Mouse (Mus musculus) embryo, embryonic 10.5 days (tissue): ENCODE results near the gene Arpc1a.
A peak's percentile ranks its signal among the peaks of the same experiment; 100 is the strongest.
"Not testable (repeated sequence)": the region's sequence is repeated elsewhere in the genome, so short reads cannot be mapped to it uniquely, and the experiment has no call there.

Source experiments
- DNase-seq: peaks from one replicate; pipeline ENCODE4 v3.0.0-alpha.2; 2015; ENCODE audit warnings: low spot score

Gene Arpc1a

DNA sequence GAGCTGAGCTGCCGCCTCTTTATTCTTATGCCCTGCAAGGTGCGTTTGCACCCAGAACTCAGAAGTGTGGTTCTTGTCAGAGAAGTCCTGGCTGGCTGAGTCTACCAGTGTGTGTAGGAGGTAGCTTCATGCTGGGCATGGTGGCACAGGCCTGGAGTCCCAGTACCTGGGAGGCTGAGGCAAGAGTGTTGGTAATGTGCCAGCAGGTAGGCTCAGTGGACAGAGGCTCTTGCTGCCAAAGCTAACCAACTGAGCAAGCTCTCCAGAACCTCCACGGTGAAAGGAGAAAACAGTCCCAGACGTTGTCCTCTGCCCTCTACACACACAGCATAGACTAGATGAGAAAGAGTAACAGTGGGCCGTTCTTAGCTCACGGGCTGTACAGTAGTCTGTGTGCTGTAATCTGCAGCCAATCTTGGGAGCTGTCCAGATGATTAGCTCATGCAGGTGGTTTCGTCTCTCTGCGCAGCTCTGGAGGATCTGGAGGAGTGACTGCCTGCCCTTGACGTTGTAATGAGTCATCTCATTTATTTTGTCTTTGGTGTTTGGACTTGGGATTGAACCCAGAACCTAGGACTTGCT is 22.2 kb downstream of the Arpc1a start:
- DNase-seq: no peak

DNA sequence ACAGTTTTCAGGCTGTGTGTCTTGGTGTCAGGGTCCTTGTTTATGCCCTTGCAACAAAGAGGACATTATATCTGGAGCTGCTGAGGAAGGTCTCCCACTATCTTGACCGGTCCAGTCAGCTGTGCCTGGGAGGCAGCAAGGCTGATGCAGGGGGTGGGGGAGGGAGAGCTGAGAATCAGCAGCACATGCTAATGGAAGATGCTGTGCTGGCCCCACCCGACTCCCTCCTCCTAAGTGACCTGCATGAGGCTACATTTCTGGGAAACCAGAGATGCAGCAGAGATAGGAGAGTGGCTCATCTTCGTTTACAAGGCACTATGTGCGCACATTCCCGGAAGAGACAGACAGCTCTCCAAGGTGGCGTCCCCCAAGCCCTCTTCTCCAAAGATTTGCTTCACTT is 26.8 kb downstream of the Arpc1a start:
- no peak for DNase-seq

DNA sequence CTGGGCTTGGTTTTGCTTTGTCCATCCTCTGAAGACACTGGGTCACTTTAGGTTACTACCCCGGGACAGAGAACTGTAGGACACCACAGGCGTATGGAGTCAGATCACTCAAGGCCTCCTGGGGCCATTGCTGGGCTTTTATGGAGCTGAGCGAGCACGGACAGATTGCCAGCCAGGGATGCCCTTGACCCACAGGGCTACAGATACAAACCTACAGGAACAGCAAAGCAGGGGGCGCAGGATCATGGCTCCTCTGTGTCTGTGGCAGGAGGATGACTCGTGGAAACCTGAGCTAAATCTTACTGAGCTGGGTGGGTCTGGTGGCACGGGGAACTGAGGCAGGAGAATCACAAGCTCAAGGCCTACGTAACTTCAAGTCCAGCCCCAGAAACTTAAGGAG is 28.9 kb downstream of the Arpc1a start:
- DNase-seq: no peak

DNA sequence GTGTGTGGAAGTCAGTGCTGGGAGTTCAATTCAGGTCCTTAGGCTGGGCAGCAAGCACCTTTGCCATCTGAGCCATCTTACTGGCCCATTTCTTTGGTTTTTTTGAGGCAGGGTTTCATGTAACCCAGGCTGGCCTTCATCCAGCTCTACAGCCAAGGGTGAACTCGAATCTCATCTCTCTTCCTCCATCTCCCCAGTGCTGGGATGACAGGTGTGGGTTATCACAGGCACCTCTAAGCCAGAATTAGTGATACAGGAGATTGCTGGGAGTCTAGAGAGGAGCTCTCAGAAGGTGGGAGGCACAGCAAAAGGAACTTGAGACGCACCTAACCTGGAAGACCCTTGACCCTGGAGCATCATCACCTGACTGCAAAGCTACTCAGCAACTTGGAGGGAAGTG is 29.8 kb downstream of the Arpc1a start:
- no peak for DNase-seq

DNA sequence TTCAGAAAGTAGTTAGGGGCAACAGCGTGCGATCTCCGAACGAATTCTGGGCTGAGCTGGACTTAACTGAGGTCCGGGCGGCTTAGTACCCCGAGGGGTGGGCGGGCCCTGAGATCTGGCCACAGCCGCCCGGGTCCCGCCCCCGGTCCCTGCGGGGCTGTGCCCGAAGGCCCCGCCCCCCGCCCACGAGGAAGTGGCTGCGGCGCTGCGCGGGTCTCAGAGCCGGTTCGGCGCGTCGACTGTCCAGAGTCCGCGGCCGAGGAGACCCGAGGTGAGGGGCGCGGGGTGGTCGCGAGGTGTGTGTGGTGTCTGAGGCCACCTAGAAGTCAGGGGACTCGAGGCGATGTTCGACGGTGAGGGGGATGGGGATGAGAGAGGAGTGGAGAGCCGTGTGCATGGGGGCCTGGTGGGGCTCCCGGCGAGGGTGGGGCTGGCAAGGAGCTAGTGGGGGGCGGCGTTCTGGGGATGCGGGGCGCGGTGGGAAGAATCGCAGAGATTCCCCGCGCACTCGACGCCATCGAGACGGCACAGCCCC is 30.5 kb downstream of the Arpc1a start, which contains the start of gene Arpc1b:
TSS of gene Arpc1b (plus strand) at position 145 of the 535 bp plus-strand sequence.
- DNase-seq: peak; percentile 75

DNA sequence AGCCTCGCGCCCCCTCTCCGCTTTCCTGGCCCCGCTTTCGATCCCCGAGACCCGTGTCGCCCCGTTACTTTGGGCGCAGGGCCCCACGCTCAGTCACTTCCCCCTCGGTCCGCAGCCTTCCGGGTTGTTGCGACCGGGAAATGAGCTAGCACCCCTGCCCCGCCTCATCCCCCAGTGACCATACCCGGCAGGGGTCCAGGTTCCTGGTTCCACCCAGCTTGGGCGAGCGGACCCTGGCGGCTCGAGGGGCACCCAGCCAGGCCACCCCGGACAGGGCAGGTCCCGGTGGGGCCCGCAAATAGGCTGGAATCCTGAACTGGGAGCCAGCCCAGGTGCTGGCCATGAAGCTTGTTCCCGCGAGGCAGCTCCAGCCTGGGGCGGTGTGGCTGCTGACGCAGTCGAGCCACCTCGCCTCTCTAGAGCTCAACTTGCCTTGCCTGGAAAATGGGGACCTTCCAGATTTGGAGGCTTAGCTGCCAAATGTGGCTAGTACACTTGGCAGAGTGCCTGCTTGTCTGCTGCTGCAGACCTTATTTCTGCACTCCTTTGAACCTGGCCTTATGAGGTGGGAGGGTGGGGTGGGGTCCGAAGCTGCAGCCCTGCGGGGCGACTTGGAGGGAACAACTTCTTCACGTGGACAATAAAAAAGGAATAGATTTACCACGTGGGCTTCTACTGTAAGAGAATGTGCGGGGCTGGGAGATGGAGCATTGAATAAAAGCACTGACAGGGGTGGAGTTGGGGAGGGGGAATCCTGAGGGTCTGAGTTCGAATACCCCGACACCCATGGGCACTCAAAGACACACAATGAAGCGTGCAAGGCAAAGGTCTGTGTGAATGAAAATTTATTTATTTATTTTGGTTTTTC is 31.2 kb downstream of the Arpc1a start:
- peak; percentile 34 for DNase-seq

DNA sequence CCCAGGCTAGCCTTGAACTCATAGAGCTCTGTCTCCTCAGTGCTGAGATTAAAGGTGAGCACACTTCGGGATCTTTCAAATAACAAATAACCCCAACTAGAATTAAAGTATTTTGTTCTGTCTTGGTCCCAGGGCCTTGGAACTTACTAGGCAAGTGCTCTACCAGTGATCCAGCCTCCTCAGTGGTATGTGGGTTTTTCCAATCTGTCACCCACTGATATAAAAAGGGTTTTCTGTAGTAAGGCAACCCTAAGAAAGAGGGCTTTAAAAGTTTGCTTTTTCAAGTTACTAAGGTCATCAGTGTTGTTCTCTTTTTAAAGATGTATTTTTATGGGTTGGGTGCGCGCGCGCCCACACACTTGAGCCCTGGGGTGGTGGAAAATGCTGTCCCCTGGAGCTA is 32.1 kb downstream of the Arpc1a start:
- no peak for DNase-seq

DNA sequence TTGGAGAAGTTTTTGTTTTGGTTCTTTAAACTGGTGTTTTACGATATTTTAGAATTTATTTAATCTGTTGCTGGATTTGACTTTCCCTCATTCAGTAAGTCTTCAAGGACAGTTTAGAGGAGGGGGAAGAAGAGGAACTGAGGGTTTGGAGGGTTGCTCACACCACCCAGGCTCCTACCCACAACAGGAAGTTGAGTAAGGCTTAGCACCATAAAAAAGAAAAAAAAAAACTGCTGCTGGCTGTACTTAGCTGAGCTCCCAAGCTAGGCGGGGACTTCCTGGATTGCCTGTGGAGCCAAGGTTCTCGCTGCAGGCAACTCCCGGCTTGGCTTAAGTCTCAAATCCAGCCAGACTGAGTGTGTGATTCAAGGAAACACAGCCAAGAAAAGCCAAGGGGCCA is 32.7 kb downstream of the Arpc1a start:
- DNase-seq: peak; percentile 24

DNA sequence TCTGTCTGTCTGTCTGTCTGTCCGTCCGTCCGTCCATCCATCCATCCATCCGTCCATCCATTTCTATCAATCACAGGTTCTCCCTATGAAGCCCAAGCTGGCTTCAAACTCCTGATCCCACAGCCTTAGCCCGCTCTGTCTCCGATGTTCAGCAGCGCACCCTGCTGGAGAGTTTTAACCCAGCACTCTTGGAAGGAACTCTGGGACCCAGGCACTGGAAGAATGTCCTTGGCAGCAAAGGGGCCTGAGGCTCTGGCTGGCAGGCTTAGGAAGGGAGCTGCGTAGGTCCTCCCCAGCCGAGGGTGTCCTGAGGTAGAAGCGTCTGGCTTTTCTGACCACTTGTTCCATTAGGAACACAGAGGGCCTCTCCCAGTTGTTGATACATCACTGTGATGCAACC is 33.3 kb downstream of the Arpc1a start:
- peak; percentile 76 for DNase-seq

DNA sequence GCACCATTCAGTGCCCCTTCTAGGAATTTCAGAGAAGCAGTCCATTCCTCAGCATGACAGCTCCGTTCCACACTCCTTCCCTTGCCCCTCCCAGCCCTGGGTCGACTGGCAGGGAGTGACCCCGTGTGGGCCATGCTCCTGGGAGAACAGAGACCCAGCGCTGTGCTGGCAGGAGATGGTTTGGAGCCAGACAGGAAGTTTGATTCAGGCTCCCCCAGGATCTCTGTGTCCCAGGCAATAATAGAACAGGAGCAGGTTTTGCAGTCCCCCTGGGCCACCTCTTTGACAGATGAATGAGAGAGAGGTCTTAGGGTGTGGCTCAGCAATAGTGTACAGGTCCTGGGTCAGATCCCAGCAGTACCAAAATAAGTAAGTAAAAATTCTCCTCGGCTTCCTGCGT is 34.4 kb downstream of the Arpc1a start:
- no peak for DNase-seq

DNA sequence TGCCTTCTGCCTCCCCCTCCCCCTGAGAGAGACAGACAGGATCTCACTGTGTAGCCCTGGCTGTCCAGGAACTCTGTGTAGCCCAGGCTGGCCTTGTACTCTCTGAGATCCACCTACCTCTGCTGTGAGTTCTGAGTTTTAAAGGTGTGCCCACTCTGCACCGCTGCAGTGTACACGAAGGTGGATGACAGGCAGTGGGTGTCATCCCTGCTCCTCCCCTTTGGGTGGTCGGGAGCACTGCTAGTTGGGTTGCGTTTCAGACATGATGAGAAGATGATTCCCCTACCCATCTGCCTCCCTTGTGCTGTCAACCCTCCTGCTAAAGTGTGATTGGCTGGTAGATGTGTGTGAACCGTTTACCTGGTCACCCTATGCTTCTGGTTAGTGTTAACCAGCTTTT is 34.8 kb downstream of the Arpc1a start:
- no peak for DNase-seq

DNA sequence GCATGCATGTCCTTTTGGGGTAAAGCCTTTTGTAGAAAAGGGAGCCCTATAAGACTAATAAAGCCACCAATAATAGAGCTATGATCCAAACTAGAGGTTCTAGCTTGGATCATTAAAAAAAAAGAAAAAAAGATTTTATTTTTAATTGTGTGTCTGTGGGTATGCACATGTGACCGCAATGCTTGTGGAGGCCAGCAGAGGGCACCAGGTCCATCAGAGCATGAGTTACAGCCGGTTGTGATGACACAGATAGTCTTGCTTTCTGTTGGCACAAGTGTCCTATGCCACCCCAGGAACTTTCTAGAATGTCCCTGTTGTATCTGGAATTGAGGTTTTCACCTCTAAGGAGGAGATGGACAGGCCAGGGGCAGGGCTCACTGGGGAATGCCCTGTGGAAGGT is 35.8 kb downstream of the Arpc1a start:
- DNase-seq: no peak

DNA sequence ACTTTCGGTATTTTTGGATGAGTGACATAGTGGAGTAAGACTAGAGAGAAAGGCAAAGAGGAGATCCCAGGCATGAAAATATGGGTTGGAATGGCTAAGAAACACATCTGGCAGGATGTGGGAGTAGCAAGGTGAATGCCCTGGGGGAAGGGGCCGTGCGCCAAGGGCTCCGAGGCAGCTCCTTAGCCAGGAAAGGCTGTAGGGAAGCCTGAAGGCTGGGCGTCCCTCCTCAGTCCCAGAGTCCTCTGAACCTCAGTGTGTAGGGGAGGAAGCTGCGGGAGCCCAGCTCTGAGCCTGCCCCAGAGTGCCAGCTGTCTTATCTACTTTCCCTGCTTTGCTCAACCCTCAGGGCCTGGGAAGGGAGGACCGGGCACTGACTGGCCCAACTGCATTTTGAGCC is 37.3 kb downstream of the Arpc1a start:
- no peak for DNase-seq

DNA sequence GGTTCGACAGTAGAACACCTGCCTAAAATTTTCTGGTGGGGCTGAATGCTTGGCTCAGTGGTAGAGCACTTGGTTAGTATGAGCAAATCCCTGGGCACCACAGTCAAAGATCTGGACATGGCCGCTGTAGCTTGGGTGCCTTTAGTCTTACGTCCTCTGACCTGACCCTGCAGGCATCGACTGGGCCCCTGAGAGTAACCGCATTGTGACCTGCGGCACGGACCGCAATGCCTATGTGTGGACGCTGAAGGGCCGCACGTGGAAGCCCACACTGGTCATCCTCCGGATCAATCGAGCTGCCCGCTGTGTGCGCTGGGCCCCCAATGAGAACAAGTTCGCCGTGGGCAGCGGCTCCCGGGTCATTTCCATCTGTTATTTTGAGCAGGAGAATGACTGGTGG is 39.8 kb downstream of the Arpc1a start:
- no peak for DNase-seq

DNA sequence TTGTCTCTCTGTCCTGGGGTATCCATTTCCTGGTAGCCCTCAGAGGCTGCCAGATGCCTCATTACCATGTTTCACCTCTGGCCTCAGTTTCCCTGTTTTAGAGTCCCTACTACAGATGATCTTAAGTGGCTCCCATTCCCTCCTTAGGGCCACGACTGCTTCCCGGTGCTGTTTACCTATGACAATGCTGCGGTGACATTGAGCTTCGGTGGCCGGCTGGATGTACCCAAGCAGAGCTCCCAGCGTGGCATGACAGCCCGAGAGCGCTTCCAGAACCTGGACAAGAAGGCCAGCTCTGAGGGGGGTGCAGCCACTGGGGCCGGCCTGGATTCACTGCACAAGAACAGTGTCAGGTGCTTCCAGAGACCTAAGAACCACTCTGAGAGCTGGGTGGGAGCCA is 43.0 kb downstream of the Arpc1a start:
- DNase-seq: no peak

DNA sequence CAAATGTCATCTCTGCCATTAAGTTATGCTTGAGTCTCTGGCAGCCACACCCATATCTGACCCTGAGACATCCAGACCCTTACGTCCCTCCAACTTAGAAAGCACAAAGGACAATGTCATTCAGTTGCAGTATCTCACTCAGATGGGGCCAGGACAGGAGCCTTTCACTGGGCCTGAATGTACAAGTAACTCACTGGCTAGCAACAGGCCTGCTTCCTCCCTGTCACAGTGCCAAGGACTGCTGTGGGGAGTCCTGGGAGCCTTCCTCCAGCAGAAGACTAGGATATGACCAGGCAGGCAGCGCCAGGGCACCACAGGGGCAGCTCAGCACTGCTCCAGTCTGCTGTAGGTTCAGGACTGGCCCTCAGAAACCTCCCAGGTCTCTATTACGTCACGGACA is 45.5 kb downstream of the Arpc1a start:
- no peak for DNase-seq

DNA sequence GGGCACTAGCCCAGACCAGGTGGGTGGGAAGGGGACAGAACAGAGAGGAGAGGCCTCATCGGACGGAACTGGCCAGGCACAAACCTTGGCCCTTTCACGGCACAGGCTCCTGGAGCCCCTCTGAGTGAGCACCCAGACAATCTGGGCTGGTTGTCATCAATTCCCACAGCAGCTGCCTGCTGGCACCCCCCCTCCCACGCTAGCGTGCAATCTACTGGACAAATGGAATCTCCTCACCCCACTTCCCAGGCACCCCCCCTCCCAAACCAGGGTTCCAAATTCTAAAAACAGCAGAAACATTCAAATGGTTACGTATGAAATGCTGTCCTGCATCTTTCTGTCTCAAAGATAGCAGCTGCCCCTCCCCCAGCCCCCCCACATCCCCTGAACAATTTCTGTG is 46.1 kb downstream of the Arpc1a start:
- not testable (repeated sequence) for DNase-seq

DNA sequence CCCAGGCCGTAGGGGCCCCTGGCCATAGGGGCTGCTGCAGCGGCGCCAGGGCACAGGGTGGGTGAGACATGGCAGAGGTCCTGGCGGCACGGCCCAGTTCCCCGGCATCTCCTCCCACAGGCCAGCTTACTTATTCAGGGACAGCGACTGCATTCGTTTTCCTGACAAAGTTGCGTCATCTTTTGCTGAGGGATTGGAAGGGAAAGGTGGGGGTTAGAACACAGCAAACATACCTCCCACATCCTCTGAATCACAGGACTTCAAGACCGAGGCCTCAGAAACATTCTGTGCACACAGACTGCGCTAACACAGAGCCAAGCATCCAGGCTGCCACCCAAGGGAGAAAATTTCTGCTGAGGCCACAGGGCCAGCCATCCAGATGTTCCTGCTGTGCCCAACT is 46.6 kb downstream of the Arpc1a start:
- DNase-seq: no peak

DNA sequence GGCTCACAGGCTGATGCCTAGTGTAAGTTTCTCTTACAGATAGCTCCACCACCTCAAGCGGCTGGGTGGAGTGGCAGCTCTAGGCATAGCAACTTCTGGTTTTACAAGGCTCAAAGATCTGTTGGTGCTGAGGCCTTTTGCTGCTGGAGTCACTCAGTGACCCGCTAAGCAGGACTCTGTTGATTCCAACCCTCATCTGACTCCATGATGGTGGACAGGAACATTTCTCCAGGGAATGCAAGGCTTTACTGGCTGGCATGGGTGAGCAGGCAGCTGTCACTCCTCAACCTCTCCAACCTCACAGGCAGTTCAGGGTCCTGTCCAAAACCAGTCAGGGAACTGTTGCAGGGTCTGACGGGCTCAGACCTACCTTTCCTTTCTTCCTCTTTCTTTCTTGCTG is 47.4 kb downstream of the Arpc1a start:
- DNase-seq: no peak

DNA sequence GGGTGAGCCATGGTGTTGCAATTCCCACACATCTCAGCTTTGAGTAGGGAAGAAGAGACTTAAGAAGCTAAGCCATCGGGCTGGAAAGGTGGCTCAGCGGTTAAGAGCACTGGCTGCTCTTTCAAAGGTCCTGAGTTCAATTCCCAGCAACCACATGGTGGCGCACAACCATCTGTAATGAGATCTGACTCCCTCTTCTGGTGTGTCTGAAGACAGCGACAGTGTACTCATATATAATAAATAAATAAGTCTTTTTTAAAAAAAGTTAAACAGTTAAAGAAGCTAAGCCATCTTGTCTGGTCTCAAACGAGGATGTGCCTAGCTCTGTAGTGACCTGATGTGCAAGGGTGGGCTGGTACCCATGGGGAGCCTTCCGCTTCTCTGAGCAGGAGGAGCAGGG is 49.6 kb downstream of the Arpc1a start:
- not testable (repeated sequence) for DNase-seq

DNA sequence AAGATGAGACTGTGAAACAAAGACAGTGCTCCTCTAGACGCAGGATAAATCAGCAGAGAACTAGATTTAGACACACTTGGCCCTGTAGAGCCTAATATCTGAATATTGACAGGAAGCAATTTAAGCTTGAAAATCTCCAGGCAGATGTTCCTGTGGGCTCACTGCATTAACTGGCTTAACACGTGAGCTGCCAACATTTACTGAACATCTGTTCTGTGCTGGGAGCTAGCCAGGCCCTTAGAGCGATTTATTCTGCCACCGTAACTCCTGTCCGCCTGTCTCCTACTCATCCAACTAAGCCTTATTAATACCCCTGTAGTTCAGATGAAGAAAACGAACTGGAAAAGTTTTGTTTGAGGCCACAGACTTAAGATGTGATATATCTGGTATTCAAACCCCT is 55.2 kb downstream of the Arpc1a start:
- DNase-seq: peak; percentile 28

DNA sequence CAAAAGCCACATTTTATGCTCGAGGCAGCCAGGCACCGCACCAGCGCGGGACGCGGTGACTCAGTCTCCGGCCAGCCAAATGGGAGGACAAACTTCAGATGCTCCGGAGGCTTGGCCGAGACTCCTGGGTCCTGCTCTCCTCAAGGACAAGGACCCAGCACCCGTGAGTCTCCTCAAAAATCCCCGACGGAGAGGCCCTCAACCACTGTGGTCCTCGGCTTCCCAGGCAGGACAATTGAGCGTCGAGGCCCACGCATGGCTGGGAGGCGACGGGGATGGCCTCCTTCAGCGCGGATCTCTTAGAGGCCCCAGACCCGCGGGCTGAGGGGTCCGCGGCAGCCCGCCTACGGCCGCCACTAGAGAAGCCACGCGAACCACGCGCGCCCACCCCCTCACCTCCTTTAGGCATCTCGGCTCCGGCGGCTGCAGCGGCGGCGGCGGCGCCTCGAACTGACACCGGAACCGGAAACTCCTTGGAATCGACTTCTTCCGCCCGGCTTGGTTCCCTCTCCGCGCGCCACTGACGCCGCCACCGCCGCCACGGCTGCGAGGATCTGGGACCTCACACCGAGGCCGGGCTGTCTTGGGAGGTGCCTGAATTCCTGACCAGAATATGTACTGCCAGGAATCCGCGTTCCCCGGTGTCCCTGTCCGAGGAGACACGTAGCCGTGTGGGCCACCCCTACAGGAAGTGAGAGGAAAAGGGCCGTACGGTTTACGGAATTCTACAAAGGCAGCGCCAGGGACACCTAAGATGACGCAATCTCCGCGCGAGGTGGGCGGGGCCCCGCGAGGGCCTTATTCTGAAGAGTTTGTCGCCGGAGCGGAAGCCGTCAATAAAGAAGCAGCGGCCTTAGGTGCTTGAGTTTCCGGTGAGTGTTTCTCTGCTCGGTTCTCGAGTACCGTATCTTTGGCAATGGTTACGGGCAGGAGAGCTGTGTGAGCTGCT is 56.2 kb downstream of the Arpc1a start, which contains the start of the genes Pdap1 and Bud31:
TSS of gene Pdap1 (minus strand) at position 668 of the 949 bp plus-strand sequence.
TSS of gene Bud31 (plus strand) at position 792 of the 949 bp plus-strand sequence.
- DNase-seq: peak; percentile 96
